Mouse (Mus musculus): ENCODE measurements at regions not wholly inside any gene's neighbourhood (a gene's known extent, or its start where the extent isn't known, plus 50 kb on each side); places are given as distances from the start of the nearest gene placed in this dataset.

DNA sequence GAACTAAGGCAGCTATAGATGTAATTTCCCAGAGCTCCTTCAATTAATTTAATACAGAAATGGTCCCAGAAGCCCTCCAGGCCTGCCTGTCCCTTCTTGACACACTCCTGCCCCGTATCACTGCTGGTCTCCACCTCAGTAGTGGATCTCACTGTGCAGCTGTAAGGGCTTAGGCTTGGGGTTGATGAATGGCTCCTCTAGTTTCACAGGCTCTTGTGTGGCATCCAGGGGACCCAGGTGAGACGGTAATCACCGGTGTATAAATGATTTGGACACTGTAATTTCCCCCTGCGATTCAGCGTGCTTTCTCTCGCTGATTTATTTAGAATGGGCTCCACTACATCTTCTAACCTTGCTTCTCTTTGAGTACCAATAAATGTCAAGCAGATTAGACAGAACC, 583.1 kb upstream of the Tbl1xr1 start:
- no peak for ATAC-seq (ENCODE audit: extremely low read depth, insufficient number of reproducible peaks, low FRiP score, poor library complexity, severe bottlenecking)

DNA sequence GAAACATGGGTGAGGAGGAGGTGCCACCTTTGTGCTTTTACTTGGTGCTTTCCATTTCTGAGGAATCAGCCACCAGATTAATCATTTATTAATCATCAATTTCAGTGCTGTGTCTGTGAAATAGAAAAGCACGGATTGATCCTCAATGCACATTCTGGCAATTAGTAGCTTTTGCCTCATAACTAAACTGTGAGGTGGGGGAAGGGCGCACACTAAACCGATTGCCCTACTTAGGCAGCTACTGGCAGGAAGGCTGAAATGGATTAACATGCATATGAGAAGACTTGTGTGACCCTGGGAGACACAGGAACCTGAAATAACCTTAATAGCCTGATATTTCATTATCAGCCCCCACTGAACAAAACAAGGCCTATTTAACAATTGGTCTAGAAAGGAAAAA, 581.5 kb upstream of the Tbl1xr1 start:
- no peak for ATAC-seq (ENCODE audit: extremely low read depth, insufficient number of reproducible peaks, low FRiP score, poor library complexity, severe bottlenecking)

- no peak for ATAC-seq (ENCODE audit: extremely low read depth, insufficient number of reproducible peaks, low FRiP score, poor library complexity, severe bottlenecking)
Measured at GRCm38 (mm10) chr3:21495651-21496050, 580.8 kb upstream of the Tbl1xr1 start.

- ATAC-seq (ENCODE audit: extremely low read depth, insufficient number of reproducible peaks, low FRiP score, poor library complexity, severe bottlenecking) = no peak
Measured at GRCm38 (mm10) chr3:21496166-21496565, 580.3 kb upstream of the Tbl1xr1 start.

GRCm38 (mm10) chr3:21497011-21497410, 579.4 kb upstream of the Tbl1xr1 start:
- no peak for ATAC-seq (ENCODE audit: extremely low read depth, insufficient number of reproducible peaks, low FRiP score, poor library complexity, severe bottlenecking)

GRCm38 (mm10) chr3:21507655-21508054, 568.8 kb upstream of the Tbl1xr1 start:
- ATAC-seq (ENCODE audit: extremely low read depth, insufficient number of reproducible peaks, low FRiP score, poor library complexity, severe bottlenecking) = no peak

DNA sequence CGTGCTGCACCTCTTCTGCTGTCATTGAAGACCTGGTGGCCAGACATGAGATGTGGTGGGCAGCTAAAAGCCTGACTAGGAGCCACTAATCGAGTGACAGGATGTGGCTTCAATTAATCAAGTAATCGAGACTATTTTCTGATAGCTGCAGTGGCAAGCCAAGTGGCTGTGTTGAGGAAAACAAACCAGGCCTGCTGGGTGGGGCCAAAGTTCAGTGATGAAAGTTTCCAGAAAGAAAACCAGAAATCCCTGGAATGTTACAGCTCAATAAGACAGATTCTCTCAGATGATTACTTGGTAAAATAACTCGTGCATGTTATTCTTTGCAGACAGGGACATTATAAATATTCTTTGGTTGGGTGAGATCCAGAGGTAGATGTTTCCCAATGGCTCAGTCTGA, 564.4 kb upstream of the Tbl1xr1 start:
- no peak for ATAC-seq (ENCODE audit: extremely low read depth, insufficient number of reproducible peaks, low FRiP score, poor library complexity, severe bottlenecking)

DNA sequence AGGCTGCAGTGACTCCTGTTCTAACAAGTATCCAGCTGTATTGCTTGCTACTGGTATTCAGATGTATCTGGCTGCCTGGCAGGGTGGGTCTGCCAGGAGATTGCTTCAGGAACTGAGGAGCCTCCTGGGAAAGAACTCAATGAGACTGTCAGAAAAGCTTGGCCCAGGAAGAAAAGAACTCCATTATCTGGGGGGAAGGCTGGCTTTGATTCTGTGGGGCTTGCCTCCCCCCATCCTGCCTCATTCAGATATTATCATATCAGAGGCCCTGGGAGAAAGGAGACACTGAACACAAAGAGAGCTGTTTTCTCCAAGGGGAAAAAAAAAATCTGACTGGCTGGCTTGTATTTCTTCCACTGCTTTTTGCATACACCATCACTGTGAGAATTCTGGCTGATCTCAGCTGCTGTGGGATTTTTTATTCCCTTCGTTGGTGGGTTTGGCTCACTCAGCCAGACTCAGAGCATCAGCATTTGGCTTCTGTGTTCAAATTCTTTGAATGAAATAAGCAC, 552.0 kb upstream of the Tbl1xr1 start:
- ATAC-seq (ENCODE audit: extremely low read depth, insufficient number of reproducible peaks, low FRiP score, poor library complexity, severe bottlenecking) = no peak

DNA sequence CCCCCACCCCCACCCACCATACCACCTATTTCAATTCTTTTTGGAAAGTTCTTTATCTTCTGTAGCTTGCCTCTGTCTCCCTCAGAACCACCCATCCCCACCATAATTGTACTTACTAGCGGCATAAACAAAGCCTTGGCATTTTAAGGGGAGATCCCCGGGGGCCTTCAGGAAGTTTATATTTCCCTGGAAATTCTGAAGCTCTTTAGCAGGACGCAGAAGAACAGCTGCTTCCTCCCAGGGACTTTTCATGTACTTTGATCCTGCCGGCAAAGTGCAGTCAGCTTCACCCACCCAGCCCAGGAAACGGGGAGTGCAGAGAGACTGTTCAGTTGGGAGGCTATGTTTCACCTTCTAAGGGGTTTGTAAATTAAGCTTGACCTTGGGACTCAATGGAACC, 545.6 kb upstream of the Tbl1xr1 start:
- ATAC-seq (ENCODE audit: extremely low read depth, insufficient number of reproducible peaks, low FRiP score, poor library complexity, severe bottlenecking) = no peak

- no peak for ATAC-seq (ENCODE audit: extremely low read depth, insufficient number of reproducible peaks, low FRiP score, poor library complexity, severe bottlenecking)
Measured at GRCm38 (mm10) chr3:21539138-21539537, 537.3 kb upstream of the Tbl1xr1 start.

DNA sequence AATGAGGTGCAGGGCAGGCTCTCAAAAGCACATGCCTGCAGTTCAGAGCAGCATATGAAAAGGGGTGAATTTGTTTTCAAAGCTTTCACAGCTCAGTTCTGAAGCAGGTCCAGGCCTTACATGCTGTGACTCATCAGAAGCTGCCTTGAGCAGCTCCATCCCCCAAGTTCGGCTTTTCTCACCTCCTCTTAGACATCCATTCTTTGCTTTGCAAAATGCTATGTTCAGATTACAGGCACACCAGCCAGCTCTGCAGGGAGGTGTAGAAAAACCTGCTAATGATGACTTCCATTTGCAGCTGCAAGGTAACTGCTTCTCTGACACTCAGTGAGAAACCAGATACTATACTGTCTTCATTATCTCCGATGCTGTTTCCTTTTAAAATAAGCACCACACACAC, 532.0 kb upstream of the Tbl1xr1 start:
- no peak for ATAC-seq (ENCODE audit: extremely low read depth, insufficient number of reproducible peaks, low FRiP score, poor library complexity, severe bottlenecking)

DNA sequence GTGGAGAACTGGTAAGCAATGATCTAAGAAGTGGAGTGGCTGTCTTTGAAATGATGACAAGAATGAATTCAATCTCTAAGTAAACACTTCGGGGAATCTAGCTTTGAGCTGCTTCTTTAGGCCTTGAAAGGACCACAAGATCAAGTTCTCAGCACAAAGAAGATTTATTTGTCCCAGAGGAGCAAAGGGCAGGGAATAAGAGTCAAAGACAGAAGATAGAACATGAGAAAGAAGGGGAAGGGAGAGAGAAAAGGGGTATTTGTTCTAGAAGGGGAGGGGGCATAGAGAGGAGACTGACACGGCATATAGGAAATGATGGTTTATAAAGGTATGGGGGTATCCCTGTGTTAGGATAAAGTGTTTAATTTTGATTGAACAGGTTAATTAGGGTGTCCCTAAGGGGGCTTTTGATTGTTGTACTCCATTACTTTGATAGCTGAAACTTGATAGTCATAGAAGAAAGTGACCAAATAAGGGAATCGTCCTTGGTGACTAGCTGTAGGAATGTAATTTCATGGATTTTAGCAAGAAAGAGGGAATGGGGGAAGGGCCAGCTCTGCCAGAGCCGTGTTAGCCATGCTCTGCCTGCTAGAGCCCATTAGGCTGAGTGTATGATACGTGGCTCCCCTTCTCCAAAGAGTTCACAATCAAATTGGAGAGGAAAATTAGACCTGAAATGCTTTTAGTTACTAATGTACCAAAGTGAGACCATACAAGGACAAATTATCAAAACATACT, 531.1 kb upstream of the Tbl1xr1 start:
- no peak for ATAC-seq (ENCODE audit: extremely low read depth, insufficient number of reproducible peaks, low FRiP score, poor library complexity, severe bottlenecking)

- no peak for ATAC-seq (ENCODE audit: extremely low read depth, insufficient number of reproducible peaks, low FRiP score, poor library complexity, severe bottlenecking)
Measured at GRCm38 (mm10) chr3:21546411-21546810, 530.0 kb upstream of the Tbl1xr1 start.

DNA sequence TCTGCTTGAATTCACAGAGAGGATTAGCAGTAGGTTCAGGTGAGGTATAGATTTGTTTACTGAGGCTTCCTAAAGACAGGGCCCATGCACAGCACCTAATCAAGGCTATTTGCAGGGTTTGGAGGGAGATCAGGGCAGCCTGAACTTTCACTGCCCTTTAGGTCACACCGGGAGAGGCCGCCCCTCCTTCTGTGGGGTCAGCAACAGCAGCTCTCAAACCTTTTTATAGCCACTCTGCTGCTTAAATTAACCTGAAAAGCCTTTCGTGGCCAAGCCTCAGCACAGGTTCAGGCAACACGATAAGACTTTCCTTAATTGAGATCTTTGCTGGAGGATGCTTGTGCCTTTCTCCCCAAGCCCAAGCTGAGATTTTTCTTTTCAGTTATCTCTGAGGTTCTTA, 526.8 kb upstream of the Tbl1xr1 start:
- no peak for ATAC-seq (ENCODE audit: extremely low read depth, insufficient number of reproducible peaks, low FRiP score, poor library complexity, severe bottlenecking)

DNA sequence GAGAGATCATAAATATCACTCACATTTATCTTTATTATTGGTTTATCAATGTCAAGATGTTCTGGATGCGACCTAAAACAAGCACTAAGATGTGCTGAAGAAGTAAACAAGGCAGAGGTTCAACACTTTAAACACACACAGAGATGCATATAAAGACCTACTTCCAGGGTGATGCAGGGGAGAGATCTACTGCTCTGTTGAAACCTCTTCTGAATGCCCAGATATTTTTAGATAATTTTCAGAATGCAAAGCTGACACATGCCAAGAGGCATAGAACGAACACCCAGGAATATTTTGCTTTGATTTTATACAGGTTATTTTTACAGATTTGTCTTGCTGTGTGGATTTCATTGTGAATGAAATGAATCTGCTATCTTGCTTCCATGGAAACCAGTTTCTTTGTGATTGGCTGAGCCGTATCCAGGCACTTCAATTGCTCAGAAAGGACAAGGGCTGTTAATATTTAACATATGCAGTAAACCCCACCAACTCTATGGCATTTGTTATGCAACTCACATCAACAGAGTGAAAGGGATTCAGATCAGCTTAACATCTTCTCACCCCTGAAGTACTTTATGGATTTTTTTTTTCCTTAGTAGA, 523.2 kb upstream of the Tbl1xr1 start:
- ATAC-seq (ENCODE audit: extremely low read depth, insufficient number of reproducible peaks, low FRiP score, poor library complexity, severe bottlenecking) = no peak

DNA sequence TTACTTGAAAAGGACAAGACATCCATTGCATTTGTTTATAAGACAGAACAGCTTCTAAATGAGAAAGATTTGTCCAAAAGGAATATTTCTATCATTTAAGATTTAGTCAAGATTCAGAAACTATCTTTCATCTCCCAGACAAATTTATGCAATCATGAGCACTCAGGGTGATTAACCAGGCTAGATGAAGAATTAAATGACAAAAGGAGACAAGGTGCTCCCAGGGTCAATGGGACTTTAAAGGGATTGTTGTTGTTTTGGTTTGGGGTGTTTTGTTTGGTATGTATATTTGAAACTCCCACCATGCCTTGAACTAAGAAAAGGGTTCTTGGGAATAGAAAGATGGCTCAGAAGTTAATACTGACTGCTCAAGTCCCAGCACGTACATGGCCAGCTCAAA, 522.6 kb upstream of the Tbl1xr1 start:
- no peak for ATAC-seq (ENCODE audit: extremely low read depth, insufficient number of reproducible peaks, low FRiP score, poor library complexity, severe bottlenecking)

- no peak for ATAC-seq (ENCODE audit: extremely low read depth, insufficient number of reproducible peaks, low FRiP score, poor library complexity, severe bottlenecking)
Measured at GRCm38 (mm10) chr3:21557963-21558441, 518.5 kb upstream of the Tbl1xr1 start.

GRCm38 (mm10) chr3:21562771-21563312, 513.6 kb upstream of the Tbl1xr1 start:
- no peak for ATAC-seq (ENCODE audit: extremely low read depth, insufficient number of reproducible peaks, low FRiP score, poor library complexity, severe bottlenecking)

DNA sequence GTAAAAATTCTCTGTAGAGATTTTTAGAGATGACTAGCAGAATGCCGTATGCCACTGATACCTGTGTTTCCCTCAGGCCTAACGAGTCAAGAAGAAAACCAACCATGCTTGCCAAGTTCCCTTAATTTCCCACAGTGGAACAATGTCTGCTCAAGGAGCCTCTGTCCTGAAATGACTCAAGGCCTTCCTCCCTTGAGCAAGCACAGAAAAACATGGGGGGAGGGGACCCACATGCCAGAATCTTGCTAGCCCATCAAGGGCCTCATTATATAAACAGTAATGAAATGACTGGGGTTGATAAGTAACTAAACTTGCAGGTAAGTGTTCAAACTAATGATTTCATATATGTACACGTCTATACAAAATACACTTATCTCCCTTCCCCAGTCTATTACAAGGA, 513.0 kb upstream of the Tbl1xr1 start:
- ATAC-seq (ENCODE audit: extremely low read depth, insufficient number of reproducible peaks, low FRiP score, poor library complexity, severe bottlenecking) = no peak

DNA sequence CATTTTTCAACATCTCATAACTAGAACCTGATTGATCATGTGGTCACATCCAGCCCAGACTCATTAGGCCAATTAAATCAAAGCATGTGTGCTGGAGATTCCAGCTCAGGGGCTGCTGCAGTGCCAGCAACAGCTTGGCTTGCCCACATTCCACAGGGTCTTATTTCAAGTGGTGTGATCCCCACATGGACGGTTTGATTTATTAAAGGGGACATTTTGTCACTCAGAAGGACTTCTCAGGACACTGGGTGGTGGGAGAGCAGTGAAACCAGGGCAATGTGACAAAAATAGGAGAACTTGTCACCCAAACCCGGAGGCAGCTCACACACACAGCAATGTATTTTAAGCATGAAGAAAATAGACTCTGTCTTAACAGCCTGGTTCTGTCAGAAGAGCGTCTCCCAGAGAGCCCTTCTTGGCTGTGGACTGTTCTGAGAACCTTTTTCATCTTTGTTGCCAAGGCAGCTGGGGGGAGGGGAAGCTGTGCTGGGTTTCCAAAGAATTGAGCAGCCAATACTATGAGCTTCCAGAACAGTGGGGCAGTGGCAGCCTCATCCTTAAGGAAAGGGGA, 512.2 kb upstream of the Tbl1xr1 start:
- no peak for ATAC-seq (ENCODE audit: extremely low read depth, insufficient number of reproducible peaks, low FRiP score, poor library complexity, severe bottlenecking)

Measured in neutrophil, adult 5-6 weeks (primary cell).